Mouse (Mus musculus): ENCODE results near the gene Gm16181.

GRCm38 (mm10) chr17:35231022-35231421 lies 10.4 kb downstream of the Gm16181 start:
- TF ChIP-seq CTCF (IDR thresholded peaks at IDR 0.05; ENCODE audit: low read depth, low read length) (no peak), POLR2A (IDR thresholded peaks at IDR 0.05; ENCODE audit: extremely low read depth, insufficient read depth, low read length) (no peak)
